Mouse (Mus musculus) erythroblast, embryonic 14.5 days (primary cell): ENCODE data around the gene Tmem245. TPM values are rescaled to one million over a fixed set of nuclear protein-coding genes. Genes with fewer than 3 reads are reported as not detected.

Source experiments
- H3K27me3 ChIP-seq: 2 replicates; pipeline ENCODE4 v1.6.1; 2012; ENCODE audit warnings: inconsistent platforms; ENCODE audit not compliant: control insufficient read depth
- H3K36me3 ChIP-seq: 2 replicates; pipeline ENCODE4 v1.6.1; 2012; ENCODE audit warnings: mild to moderate bottlenecking, inconsistent platforms; ENCODE audit not compliant: control insufficient read depth
- H3K4me1 ChIP-seq: 2 replicates; pipeline ENCODE4 v1.6.1; 2012; ENCODE audit warnings: inconsistent platforms; ENCODE audit not compliant: control insufficient read depth
- H3K4me3 ChIP-seq: replicated peaks from 2 replicates; pipeline ENCODE3; 2012; ENCODE audit warnings: moderate library complexity, mild to moderate bottlenecking, inconsistent platforms
- H3K9me3 ChIP-seq: 2 replicates; pipeline ENCODE4 v1.6.1; 2012; ENCODE audit warnings: low read length, inconsistent platforms, mixed read lengths; ENCODE audit not compliant: control insufficient read depth
- GATA1 ChIP-seq: IDR thresholded peaks from 2 replicates; pipeline ENCODE4 v1.6.1; 2012; ENCODE audit warnings: low read length, inconsistent platforms, mixed read lengths
- TAL1 ChIP-seq: IDR thresholded peaks from 3 replicates; pipeline ENCODE4 v1.6.1; 2012; ENCODE audit warnings: low read length, inconsistent platforms, mixed read lengths
- polyA plus RNA-seq: library from polyadenylated mRNA; stranded (reverse); fragments of >175 nt; gene quantifications from 2 replicates; pipeline ENCODE4 v1.2.3, GENCODE M21; 2012

Tmem245 gene
- polyA plus RNA-seq, 1 experiment = 0.01 TPM

- H3K4me3 ChIP-seq = no peak overlapping the region
- H3K9me3 ChIP-seq = no peaks in the 10 kb centered on the region
- H3K27me3 ChIP-seq = no peaks in the 10 kb centered on the region
- peaks cover 79% of the 10 kb centered on the region for H3K36me3 ChIP-seq
- H3K4me1 ChIP-seq = no peaks in the 10 kb centered on the region
- no peak for TF ChIP-seq GATA1
- TF ChIP-seq TAL1 = no peak
Measured at GRCm38 (mm10) chr4:56912382-56913001, 34.7 kb downstream of the Tmem245 start.

- Histone ChIP-seq H3K9me3 (no peaks in the 10 kb centered on the region), H3K4me1 (peaks cover 4% of the 10 kb centered on the region), H3K36me3 (peaks cover 77% of the 10 kb centered on the region), H3K27me3 (no peaks in the 10 kb centered on the region), H3K4me3 (no peak overlapping the region)
- TF ChIP-seq GATA1 = no peak
- TF ChIP-seq TAL1 = no peak
Measured at GRCm38 (mm10) chr4:56909568-56909967, 37.7 kb downstream of the Tmem245 start.

GRCm38 (mm10) chr4:56907671-56908070 is 39.6 kb downstream of the Tmem245 start:
- Histone ChIP-seq H3K4me1 (peaks cover 4% of the 10 kb centered on the region), H3K9me3 (no peaks in the 10 kb centered on the region), H3K27me3 (no peaks in the 10 kb centered on the region), H3K36me3 (peaks cover 79% of the 10 kb centered on the region), H3K4me3 (no peak overlapping the region)
- TF ChIP-seq GATA1 = no peak
- no peak for TF ChIP-seq TAL1

- Histone ChIP-seq H3K36me3 (peaks cover 82% of the 10 kb centered on the region), H3K9me3 (no peaks in the 10 kb centered on the region), H3K27me3 (no peaks in the 10 kb centered on the region), H3K4me1 (peaks cover 4% of the 10 kb centered on the region), H3K4me3 (no peak overlapping the region)
- TF ChIP-seq GATA1 = no peak
- TF ChIP-seq TAL1 = no peak
Measured at GRCm38 (mm10) chr4:56906926-56907325, 40.3 kb downstream of the Tmem245 start.

GRCm38 (mm10) chr4:56905507-56905906 is 41.7 kb downstream of the Tmem245 start:
- Histone ChIP-seq H3K9me3 (no peaks in the 10 kb centered on the region), H3K27me3 (no peaks in the 10 kb centered on the region), H3K4me3 (no peak overlapping the region), H3K4me1 (peaks cover 4% of the 10 kb centered on the region), H3K36me3 (peaks cover 74% of the 10 kb centered on the region)
- no peak for TF ChIP-seq TAL1
- TF ChIP-seq GATA1 = no peak

- Histone ChIP-seq H3K27me3 (no peaks in the 10 kb centered on the region), H3K36me3 (peaks cover 76% of the 10 kb centered on the region), H3K9me3 (no peaks in the 10 kb centered on the region), H3K4me3 (no peak overlapping the region), H3K4me1 (peaks cover 4% of the 10 kb centered on the region)
- TF ChIP-seq GATA1 (no peak), TAL1 (no peak)
Measured at GRCm38 (mm10) chr4:56901671-56902070, 45.6 kb downstream of the Tmem245 start.

DNA sequence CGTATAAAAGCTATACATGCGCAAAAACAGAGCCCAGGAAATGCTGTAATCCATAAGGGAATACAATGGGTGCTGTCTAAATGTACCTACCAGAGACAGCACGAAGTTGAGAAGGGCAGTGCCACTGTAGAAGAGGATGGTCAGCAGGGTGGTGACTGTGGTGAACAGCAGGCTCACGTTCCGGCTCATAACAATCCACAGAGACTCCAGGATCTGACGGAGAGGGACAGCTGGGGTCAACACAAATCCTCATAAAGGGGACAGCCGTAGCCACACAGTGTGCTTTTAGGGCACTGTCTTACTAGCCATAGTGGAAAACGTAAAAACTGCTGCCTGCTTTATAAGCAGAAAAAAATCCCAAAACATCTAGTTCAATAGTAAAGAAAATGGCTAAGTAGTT is 48.0 kb downstream of the Tmem245 start:
- no peaks in the 10 kb centered on the region for H3K4me1 ChIP-seq
- no peaks in the 10 kb centered on the region for H3K9me3 ChIP-seq
- TF ChIP-seq TAL1 (no peak), GATA1 (no peak)
- H3K4me3 ChIP-seq = no peak overlapping the region
- H3K36me3 ChIP-seq = peaks cover 68% of the 10 kb centered on the region
- no peaks in the 10 kb centered on the region for H3K27me3 ChIP-seq

- no peak for TF ChIP-seq TAL1
- no peak for TF ChIP-seq GATA1
- H3K36me3 ChIP-seq = peaks cover 53% of the 10 kb centered on the region
Measured at GRCm38 (mm10) chr4:56897511-56897910, 49.7 kb downstream of the Tmem245 start.

GRCm38 (mm10) chr4:56894196-56894595 is 53.0 kb downstream of the Tmem245 start:
- Histone ChIP-seq H3K9me3 (no peaks in the 10 kb centered on the region), H3K36me3 (peaks cover 48% of the 10 kb centered on the region), H3K27me3 (no peaks in the 10 kb centered on the region), H3K4me3 (no peak overlapping the region), H3K4me1 (peaks cover 6% of the 10 kb centered on the region)
- TF ChIP-seq GATA1 = no peak
- TF ChIP-seq TAL1 = no peak

More at GRCm38 (mm10) chr4:56897511-56897910, 49.7 kb downstream of the Tmem245 start:
- H3K4me1 ChIP-seq = peaks cover 5% of the 10 kb centered on the region
- no peaks in the 10 kb centered on the region for H3K27me3 ChIP-seq
- H3K4me3 ChIP-seq = no peak overlapping the region
- no peaks in the 10 kb centered on the region for H3K9me3 ChIP-seq
